In genomic region chr14:57665628-57665950, GRCm38 (mm10) we compare ENCODE assay signal across 8 mouse cellular contexts. TPM values are rescaled to one million over a fixed set of nuclear protein-coding genes. Genes with fewer than 3 reads are reported as not detected.
DNase-seq lines count a peak whose midpoint lies in the region; ATAC-seq and TF ChIP-seq lines count a peak whose summit lies in the region.

No protein-coding gene starts in this region.

- 8% methylated on average over 10 of the region's 10 CpGs for WGBS in liver, adult 2 months
- WGBS in embryonic facial prominence, embryonic 13.5 days: 10% methylated on average over 10 of the region's 10 CpGs
- WGBS in intestine, embryonic 16.5 days: 8% methylated on average over 10 of the region's 10 CpGs
- WGBS in neural tube, embryonic 13.5 days: 16% methylated on average over 10 of the region's 10 CpGs

- H3K9ac ChIP-seq in liver, adult 2 months (ENCODE audit: low read depth, low read length): peak overlapping the region; percentile 62
- H3K9ac ChIP-seq in embryonic facial prominence, embryonic 13.5 days: peak overlapping the region; percentile 95
- H3K9ac ChIP-seq in intestine, embryonic 16.5 days (ENCODE audit: low read depth, low read length): peak overlapping the region; percentile 95
- peak overlapping the region; percentile 83 for H3K9ac ChIP-seq in neural tube, embryonic 13.5 days

- H3K27me3 ChIP-seq in liver, adult 2 months (ENCODE audit: control insufficient read depth, insufficient read depth, low read length): no peaks in the 10 kb centered on the region
- H3K27me3 ChIP-seq in embryonic facial prominence, embryonic 13.5 days: no peaks in the 10 kb centered on the region
- no peaks in the 10 kb centered on the region for H3K27me3 ChIP-seq in intestine, embryonic 16.5 days (replicated peaks; ENCODE audit: control insufficient read depth, insufficient read depth, low read length)
- H3K27me3 ChIP-seq in neural tube, embryonic 13.5 days: no peaks in the 10 kb centered on the region

- DNase-seq in liver, adult 2 months (ENCODE audit: extremely low read depth, low read depth, low spot score): no peak
- no peak for DNase-seq in liver
- no peak for DNase-seq in layer of hippocampus, postnatal 14 days (ENCODE audit: low spot score in 2 of 2)
- DNase-seq in cerebellum, adult 11-12 months: no peak
- DNase-seq in cerebellum, postnatal 14 days: no peak

- H3K9me3 ChIP-seq in embryonic facial prominence, embryonic 13.5 days: no peaks in the 10 kb centered on the region
- no peaks in the 10 kb centered on the region for H3K9me3 ChIP-seq in intestine, embryonic 16.5 days (ENCODE audit: control insufficient read depth, low read length)
- H3K9me3 ChIP-seq in neural tube, embryonic 13.5 days: no peaks in the 10 kb centered on the region

- peak overlapping the region; percentile 35 for H3K27ac ChIP-seq in liver, adult 2 months (replicated peaks; ENCODE audit: insufficient read depth, low read depth, low read length)
- H3K27ac ChIP-seq in embryonic facial prominence, embryonic 13.5 days: peak overlapping the region; percentile 96
- peak overlapping the region; percentile 89 for H3K27ac ChIP-seq in intestine, embryonic 16.5 days (ENCODE audit: low read length)
- peak overlapping the region; percentile 97 for H3K27ac ChIP-seq in neural tube, embryonic 13.5 days (replicated peaks)

- no peak for ATAC-seq in embryonic facial prominence, embryonic 13.5 days (ENCODE audit: insufficient number of reproducible peaks, insufficient read depth, low FRiP score, low TSS enrichment, low read depth)
- ATAC-seq in intestine, embryonic 16.5 days: no peak
- no peak; the same call in 1 of the 2 replicates for ATAC-seq in neural tube, embryonic 13.5 days (ENCODE audit: low read depth)

- no peaks in the 10 kb centered on the region for H3K36me3 ChIP-seq in liver, adult 2 months (ENCODE audit: control insufficient read depth, insufficient read depth, low read length)
- no peaks in the 10 kb centered on the region for H3K36me3 ChIP-seq in embryonic facial prominence, embryonic 13.5 days
- H3K36me3 ChIP-seq in intestine, embryonic 16.5 days (ENCODE audit: control insufficient read depth, insufficient read depth, low read length): no peaks in the 10 kb centered on the region
- no peaks in the 10 kb centered on the region for H3K36me3 ChIP-seq in neural tube, embryonic 13.5 days

- no peak for TF ChIP-seq POLR2A in liver, adult 2 months (IDR thresholded peaks at IDR 0.05; ENCODE audit: extremely low read depth, insufficient read depth, low read length)

- H3K4me3 ChIP-seq in liver, adult 2 months (ENCODE audit: insufficient read depth, low read depth, low read length): peak overlapping the region; percentile 86
- H3K4me3 ChIP-seq in embryonic facial prominence, embryonic 13.5 days: peak overlapping the region; percentile 88
- peak overlapping the region; percentile 93 for H3K4me3 ChIP-seq in intestine, embryonic 16.5 days (ENCODE audit: low read length)
- peak overlapping the region; percentile 78 for H3K4me3 ChIP-seq in neural tube, embryonic 13.5 days

- peaks cover 6% of the 10 kb centered on the region; the same call in 1 of the 2 replicates for H3K79me2 ChIP-seq in liver, adult 2 months (ENCODE audit: control insufficient read depth, insufficient read depth, low read length)

- H3K4me2 ChIP-seq in embryonic facial prominence, embryonic 13.5 days: peak overlapping the region; percentile 81
- peak overlapping the region; percentile 67 for H3K4me2 ChIP-seq in intestine, embryonic 16.5 days (ENCODE audit: low read depth, low read length)
- peak overlapping the region; percentile 90 for H3K4me2 ChIP-seq in neural tube, embryonic 13.5 days

- H3K4me1 ChIP-seq in liver, adult 2 months (ENCODE audit: control insufficient read depth, insufficient read depth, low read length): no peaks in the 10 kb centered on the region
- peaks cover 19% of the 10 kb centered on the region for H3K4me1 ChIP-seq in embryonic facial prominence, embryonic 13.5 days
- H3K4me1 ChIP-seq in intestine, embryonic 16.5 days (ENCODE audit: control insufficient read depth, insufficient read depth, low read length): peaks cover 9% of the 10 kb centered on the region
- H3K4me1 ChIP-seq in neural tube, embryonic 13.5 days (replicated peaks): peaks cover 28% of the 10 kb centered on the region

- TF ChIP-seq CTCF in liver, adult 2 months (IDR thresholded peaks at IDR 0.05; ENCODE audit: low read depth, low read length): no peak

RNA-seq across cellular contexts. Expression of gene Xpo4, which starts 0.4 kb away (rescaled TPM):
- 8.0 and 8.1 TPM in 2 replicates for total RNA-seq in liver, adult 2 months (2014; rRNA removed)
- polyA plus RNA-seq in liver, adult 2 months (2012; rRNA removed): 1.5 and 1.6 TPM in 2 replicates
- polyA plus RNA-seq in embryonic facial prominence, embryonic 13.5 days (2015; fragmentation: Nextera tagmentation; extraction: Ambion mirVana): 24.4 and 26.0 TPM in 2 replicates
- polyA plus RNA-seq in intestine, embryonic 16.5 days (2015; fragmentation: Nextera tagmentation; extraction: Ambion mirVana): 16.1 and 17.0 TPM in 2 replicates
- polyA plus RNA-seq in neural tube, embryonic 13.5 days (2015; fragmentation: Nextera tagmentation; extraction: Ambion mirVana): 12.0 and 14.3 TPM in 2 replicates
- total RNA-seq in layer of hippocampus, postnatal 14 days (2021): 10 to 100 TPM; 13.0 to 14.1 TPM

Comparison
In these comparisons a context has a peak if more than half of its experiments do, and no peak if none do; other contexts are left out.
1. H3K27ac ChIP-seq: peak in every context shown above with its lines; median percentile 97 in neural tube, embryonic 13.5 days; 96 in embryonic facial prominence, embryonic 13.5 days; 89 in intestine, embryonic 16.5 days; 35 in liver, adult 2 months.